Mouse (Mus musculus): ENCODE results near the gene Gins1. TPM values are rescaled to one million over a fixed set of nuclear protein-coding genes. Genes with fewer than 3 reads are reported as not detected.

Gene Gins1
- polyA plus RNA-seq (2015; fragmentation: Nextera tagmentation; extraction: Ambion mirVana) = 26.4 and 28.0 TPM in 2 replicates

- WGBS = 39% methylated on average over 9 of the region's 9 CpGs
- H3K9ac ChIP-seq = peak within 1 kb of the TSS; percentile 69
- peak within 1 kb of the TSS; percentile 88 for H3K4me2 ChIP-seq (replicated peaks)
- peak within 1 kb of the TSS; percentile 87 for H3K27ac ChIP-seq (replicated peaks)
- H3K4me1 ChIP-seq = peaks cover 14% of the 10 kb centered on the region; the same call in 1 of the 2 replicates
- peak within 1 kb of the TSS; percentile 79 for H3K4me3 ChIP-seq (replicated peaks)
- H3K9me3 ChIP-seq (replicated peaks) = no peaks in the 10 kb centered on the region
- no peaks in the 10 kb centered on the region for H3K27me3 ChIP-seq
- ATAC-seq (ENCODE audit: insufficient number of reproducible peaks, low FRiP score, low TSS enrichment, low read depth) = no peak; the same call in 1 of the 2 replicates
- no peaks in the 10 kb centered on the region for H3K36me3 ChIP-seq
Observed at GRCm38 (mm10) chr2:150904936-150905450, at the start of gene Gins1. TSS of gene Gins1 (plus strand) at chr2:150905400.

GRCm38 (mm10) chr2:150858724-150859487 lies 46.3 kb upstream of the Gins1 start:
- H3K36me3 ChIP-seq = 0 out of 2 replicates have a peak, but pooled peaks cover 3% of the 10 kb centered on the region
- no peak overlapping the region for H3K9ac ChIP-seq
- H3K4me2 ChIP-seq (replicated peaks) = no peak overlapping the region
- H3K4me1 ChIP-seq = no peaks in the 10 kb centered on the region
- no peak overlapping the region; the same call in 1 of the 2 replicates for H3K27ac ChIP-seq (replicated peaks)
- H3K9me3 ChIP-seq (replicated peaks) = no peaks in the 10 kb centered on the region
- ATAC-seq (ENCODE audit: insufficient number of reproducible peaks, low FRiP score, low TSS enrichment, low read depth) = no peak
- 72% methylated on average over 9 of the region's 9 CpGs for WGBS
- H3K27me3 ChIP-seq = no peaks in the 10 kb centered on the region
- H3K4me3 ChIP-seq (replicated peaks) = no peak overlapping the region

GRCm38 (mm10) chr2:150859709-150860470 lies 45.3 kb upstream of the Gins1 start:
- no peak for ATAC-seq (ENCODE audit: insufficient number of reproducible peaks, low FRiP score, low TSS enrichment, low read depth)
- Histone ChIP-seq H3K27me3 (no peaks in the 10 kb centered on the region), H3K4me2 (replicated peaks) (no peak overlapping the region), H3K27ac (replicated peaks) (no peak overlapping the region), H3K4me1 (no peaks in the 10 kb centered on the region), H3K4me3 (replicated peaks) (no peak overlapping the region), H3K9me3 (replicated peaks) (no peaks in the 10 kb centered on the region), H3K9ac (no peak overlapping the region), H3K36me3 (0 out of 2 replicates have a peak, but pooled peaks cover 3% of the 10 kb centered on the region)
- WGBS = 75% methylated on average over 11 of the region's 11 CpGs

GRCm38 (mm10) chr2:150861128-150861527 lies 44.1 kb upstream of the Gins1 start:
- WGBS = 90% methylated on average over 2 of the region's 2 CpGs
- ATAC-seq (ENCODE audit: insufficient number of reproducible peaks, low FRiP score, low TSS enrichment, low read depth) = no peak
- H3K4me3 ChIP-seq (replicated peaks) = no peak overlapping the region
- H3K27ac ChIP-seq (replicated peaks) = no peak overlapping the region
- H3K9ac ChIP-seq = no peak overlapping the region
- no peaks in the 10 kb centered on the region for H3K27me3 ChIP-seq
- no peaks in the 10 kb centered on the region for H3K4me1 ChIP-seq
- H3K4me2 ChIP-seq (replicated peaks) = no peak overlapping the region
- 0 out of 2 replicates have a peak, but pooled peaks cover 4% of the 10 kb centered on the region for H3K9me3 ChIP-seq (replicated peaks)
- H3K36me3 ChIP-seq = no peaks in the 10 kb centered on the region

GRCm38 (mm10) chr2:150867021-150867420 lies 38.2 kb upstream of the Gins1 start:
- Histone ChIP-seq H3K4me1 (no peaks in the 10 kb centered on the region), H3K36me3 (no peaks in the 10 kb centered on the region), H3K27me3 (no peaks in the 10 kb centered on the region), H3K9me3 (replicated peaks) (0 out of 2 replicates have a peak, but pooled peaks cover 4% of the 10 kb centered on the region), H3K9ac (no peak overlapping the region), H3K27ac (replicated peaks) (no peak overlapping the region), H3K4me2 (replicated peaks) (no peak overlapping the region), H3K4me3 (replicated peaks) (no peak overlapping the region)
- ATAC-seq (ENCODE audit: insufficient number of reproducible peaks, low FRiP score, low TSS enrichment, low read depth) = no peak
- 96% methylated on average over 2 of the region's 2 CpGs for WGBS

- ATAC-seq (ENCODE audit: insufficient number of reproducible peaks, low FRiP score, low TSS enrichment, low read depth) = no peak
- WGBS = 88% methylated on average over 1 of the region's 1 CpGs
Observed at GRCm38 (mm10) chr2:150869446-150869845, 35.8 kb upstream of the Gins1 start.

GRCm38 (mm10) chr2:150874508-150874907 lies 30.7 kb upstream of the Gins1 start:
- 85% methylated on average over 1 of the region's 1 CpGs for WGBS

More at GRCm38 (mm10) chr2:150869446-150869845, 35.8 kb upstream of the Gins1 start:
- 0 out of 2 replicates have a peak, but pooled peaks cover 4% of the 10 kb centered on the region for H3K9me3 ChIP-seq (replicated peaks)
- no peaks in the 10 kb centered on the region for H3K4me1 ChIP-seq
- no peaks in the 10 kb centered on the region for H3K36me3 ChIP-seq
- no peak overlapping the region for H3K9ac ChIP-seq
- no peak overlapping the region for H3K27ac ChIP-seq (replicated peaks)
- H3K27me3 ChIP-seq = no peaks in the 10 kb centered on the region
- H3K4me2 ChIP-seq (replicated peaks) = no peak overlapping the region
- H3K4me3 ChIP-seq (replicated peaks) = no peak overlapping the region

GRCm38 (mm10) chr2:150875226-150875625 lies 30.0 kb upstream of the Gins1 start:
- Histone ChIP-seq H3K36me3 (no peaks in the 10 kb centered on the region), H3K4me1 (no peaks in the 10 kb centered on the region), H3K4me3 (replicated peaks) (no peak overlapping the region), H3K9me3 (replicated peaks) (no peaks in the 10 kb centered on the region), H3K4me2 (replicated peaks) (no peak overlapping the region), H3K9ac (no peak overlapping the region), H3K27me3 (no peaks in the 10 kb centered on the region), H3K27ac (replicated peaks) (no peak overlapping the region)
- WGBS = 95% methylated on average over 1 of the region's 1 CpGs
- no peak for ATAC-seq (ENCODE audit: insufficient number of reproducible peaks, low FRiP score, low TSS enrichment, low read depth)

More at GRCm38 (mm10) chr2:150874508-150874907, 30.7 kb upstream of the Gins1 start:
- ATAC-seq (ENCODE audit: insufficient number of reproducible peaks, low FRiP score, low TSS enrichment, low read depth) = no peak
- Histone ChIP-seq H3K36me3 (no peaks in the 10 kb centered on the region), H3K9ac (no peak overlapping the region), H3K4me2 (replicated peaks) (no peak overlapping the region), H3K9me3 (replicated peaks) (no peaks in the 10 kb centered on the region), H3K4me1 (no peaks in the 10 kb centered on the region), H3K27ac (replicated peaks) (no peak overlapping the region), H3K27me3 (no peaks in the 10 kb centered on the region), H3K4me3 (replicated peaks) (no peak overlapping the region)

- Histone ChIP-seq H3K4me3 (replicated peaks) (no peak overlapping the region), H3K9me3 (replicated peaks) (no peaks in the 10 kb centered on the region), H3K27ac (replicated peaks) (no peak overlapping the region), H3K9ac (no peak overlapping the region), H3K4me2 (replicated peaks) (no peak overlapping the region), H3K36me3 (no peaks in the 10 kb centered on the region), H3K4me1 (no peaks in the 10 kb centered on the region), H3K27me3 (no peaks in the 10 kb centered on the region)
- ATAC-seq (ENCODE audit: insufficient number of reproducible peaks, low FRiP score, low TSS enrichment, low read depth) = no peak
- 88% methylated on average over 4 of the region's 4 CpGs for WGBS
Observed at GRCm38 (mm10) chr2:150877561-150877960, 27.6 kb upstream of the Gins1 start.

GRCm38 (mm10) chr2:150884075-150884778 lies 21.0 kb upstream of the Gins1 start:
- Histone ChIP-seq H3K9ac (no peak overlapping the region), H3K27me3 (no peaks in the 10 kb centered on the region), H3K9me3 (replicated peaks) (no peaks in the 10 kb centered on the region), H3K4me3 (replicated peaks) (no peak overlapping the region), H3K4me1 (no peaks in the 10 kb centered on the region), H3K4me2 (replicated peaks) (no peak overlapping the region), H3K36me3 (no peaks in the 10 kb centered on the region), H3K27ac (replicated peaks) (no peak overlapping the region)
- ATAC-seq (ENCODE audit: insufficient number of reproducible peaks, low FRiP score, low TSS enrichment, low read depth) = peak; percentile 60
- 86% methylated on average over 8 of the region's 8 CpGs for WGBS

GRCm38 (mm10) chr2:150884779-150885110 lies 20.5 kb upstream of the Gins1 start:
- peak; percentile 47; the same call in 1 of the 2 replicates for ATAC-seq (ENCODE audit: insufficient number of reproducible peaks, low FRiP score, low TSS enrichment, low read depth)
- Histone ChIP-seq H3K36me3 (no peaks in the 10 kb centered on the region), H3K4me1 (no peaks in the 10 kb centered on the region), H3K9me3 (replicated peaks) (no peaks in the 10 kb centered on the region), H3K4me2 (replicated peaks) (no peak overlapping the region), H3K9ac (no peak overlapping the region), H3K27me3 (no peaks in the 10 kb centered on the region), H3K4me3 (replicated peaks) (no peak overlapping the region), H3K27ac (replicated peaks) (no peak overlapping the region)
- 92% methylated on average over 1 of the region's 1 CpGs for WGBS

Data from embryonic facial prominence, embryonic 15.5 days (tissue).